Mouse (Mus musculus) embryo, embryonic 11 days (tissue): ENCODE data around the gene 1810043G02Rik.
"Not testable (repeated sequence)": the region's sequence is repeated elsewhere in the genome, so short reads cannot be mapped to it uniquely, and the experiment has no call there.

Experiments
- DNase-seq: peaks from one replicate; pipeline ENCODE4 v3.0.0-alpha.2; 2015

Gene 1810043G02Rik

GRCm38 (mm10) chr10:77978351-77979350 is at the start of gene 1810043G02Rik:
Gene 1810043G02Rik, plus strand, starts transcription at chr10:77978524.
- peak; percentile 99 for DNase-seq

- DNase-seq = no peak
These were observed 38.6 kb upstream of the 1810043G02Rik start for GRCm38 (mm10) chr10:77939685-77940084.

GRCm38 (mm10) chr10:77950468-77950867 is 27.9 kb upstream of the 1810043G02Rik start:
- DNase-seq = not testable (repeated sequence)

GRCm38 (mm10) chr10:77962725-77963124 is 15.6 kb upstream of the 1810043G02Rik start:
- no peak for DNase-seq

- DNase-seq = no peak
These were observed 14.4 kb upstream of the 1810043G02Rik start for GRCm38 (mm10) chr10:77963971-77964370.

GRCm38 (mm10) chr10:77969274-77969972 is 8.9 kb upstream of the 1810043G02Rik start:
- DNase-seq = peak; percentile 78

GRCm38 (mm10) chr10:77969973-77970325 is 8.4 kb upstream of the 1810043G02Rik start:
- DNase-seq = no peak

- no peak for DNase-seq
These were observed 7.8 kb upstream of the 1810043G02Rik start, which contains the start of gene Trpm2 for GRCm38 (mm10) chr10:77970481-77970880. Gene Trpm2, minus strand, starts transcription at chr10:77970563.

GRCm38 (mm10) chr10:77971191-77971590 is 7.1 kb upstream of the 1810043G02Rik start:
- no peak for DNase-seq

- peak; percentile 39 for DNase-seq
These were observed 6.4 kb upstream of the 1810043G02Rik start for GRCm38 (mm10) chr10:77971709-77972553.

GRCm38 (mm10) chr10:77974323-77974722 is 4.0 kb upstream of the 1810043G02Rik start:
- no peak for DNase-seq

- no peak for DNase-seq
These were observed 3.5 kb upstream of the 1810043G02Rik start for GRCm38 (mm10) chr10:77974811-77975210.

GRCm38 (mm10) chr10:77975653-77976052 is 2.7 kb upstream of the 1810043G02Rik start:
- DNase-seq = no peak

GRCm38 (mm10) chr10:77976458-77977150 is 1.7 kb upstream of the 1810043G02Rik start:
- no peak for DNase-seq

- DNase-seq = peak; percentile 87
These were observed 6.3 kb downstream of the 1810043G02Rik start for GRCm38 (mm10) chr10:77984660-77985059.

- DNase-seq = no peak
These were observed 7.5 kb downstream of the 1810043G02Rik start for GRCm38 (mm10) chr10:77985775-77986174.

- no peak for DNase-seq
These were observed 17.3 kb downstream of the 1810043G02Rik start for GRCm38 (mm10) chr10:77995639-77996038.

- DNase-seq = no peak
These were observed 21.9 kb downstream of the 1810043G02Rik start for GRCm38 (mm10) chr10:78000200-78000599.

GRCm38 (mm10) chr10:78001796-78002195 is 23.5 kb downstream of the 1810043G02Rik start:
- no peak for DNase-seq

- no peak for DNase-seq
These were observed 24.0 kb downstream of the 1810043G02Rik start for GRCm38 (mm10) chr10:78002316-78002715.

GRCm38 (mm10) chr10:78004479-78005100 is 26.3 kb downstream of the 1810043G02Rik start:
- no peak for DNase-seq
